Mouse (Mus musculus) hindbrain, embryonic 13.5 days (tissue): ENCODE measurements at regions not wholly inside any gene's neighbourhood (a gene's known extent, or its start where the extent isn't known, plus 50 kb on each side); places are given as distances from the start of the nearest gene placed in this dataset.

Experiments
- ATAC-seq: fragments of 200-750 bp; cut with Nextera tagmentation; 2 replicates; pipeline ENCODE4 v1.8.0; 2017; ENCODE audit warnings: moderate TSS enrichment; ENCODE audit not compliant: low FRiP score
- H3K27ac ChIP-seq: fragments of 300-500 bp; sonication (generic); 2 replicates; pipeline ENCODE4 v1.5.1; 2015; ENCODE audit warnings: inconsistent platforms, mild to moderate bottlenecking, moderate library complexity
- H3K27me3 ChIP-seq: fragments of 300-500 bp; sonication (generic); 2 replicates; pipeline ENCODE4 v1.6.1; 2015; ENCODE audit warnings: mild to moderate bottlenecking, inconsistent platforms
- H3K36me3 ChIP-seq: fragments of 300-500 bp; sonication (generic); 2 replicates; pipeline ENCODE4 v1.6.1; 2015; ENCODE audit warnings: mild to moderate bottlenecking, inconsistent platforms
- H3K4me1 ChIP-seq: fragments of 300-500 bp; sonication (generic); replicated peaks from 2 replicates; pipeline ENCODE4 v1.6.1; 2015; ENCODE audit warnings: inconsistent platforms
- H3K4me2 ChIP-seq: fragments of 300-500 bp; sonication (generic); 2 replicates; pipeline ENCODE4 v1.6.1; 2015; ENCODE audit warnings: inconsistent platforms, mild to moderate bottlenecking, moderate library complexity
- H3K4me3 ChIP-seq: fragments of 300-500 bp; sonication (generic); 2 replicates; pipeline ENCODE4 v1.5.1; 2015; ENCODE audit warnings: mild to moderate bottlenecking, inconsistent platforms
- H3K9ac ChIP-seq: fragments of 300-500 bp; sonication (generic); 2 replicates; pipeline ENCODE4 v1.6.1; 2015; ENCODE audit warnings: mild to moderate bottlenecking, inconsistent platforms
- H3K9me3 ChIP-seq: fragments of 300-500 bp; sonication (generic); 2 replicates; pipeline ENCODE4 v1.6.1; 2016; ENCODE audit warnings: inconsistent platforms
- WGBS: fragments of 180-500 bp; shearing (Covaris S2); methylation state at CpG from one replicate; pipeline ENCODE4 v1.1.7; 2015; 5-methylcytosine and 5-hydroxymethylcytosine counted together

GRCm38 (mm10) chr3:60270463-60270862, 188.8 kb downstream of the Sucnr1 start:
- no peaks in the 10 kb centered on the region for H3K36me3 ChIP-seq
- H3K4me1 ChIP-seq, result no peaks in the 10 kb centered on the region
- no peak overlapping the region for H3K4me2 ChIP-seq
- ATAC-seq, result no peak
- H3K9ac ChIP-seq, result no peak overlapping the region
- H3K27ac ChIP-seq, result no peak overlapping the region
- H3K4me3 ChIP-seq, result no peak overlapping the region
- no peaks in the 10 kb centered on the region for H3K27me3 ChIP-seq
- no peaks in the 10 kb centered on the region for H3K9me3 ChIP-seq
- 68% methylated on average over 1 of the region's 1 CpGs for WGBS

DNA sequence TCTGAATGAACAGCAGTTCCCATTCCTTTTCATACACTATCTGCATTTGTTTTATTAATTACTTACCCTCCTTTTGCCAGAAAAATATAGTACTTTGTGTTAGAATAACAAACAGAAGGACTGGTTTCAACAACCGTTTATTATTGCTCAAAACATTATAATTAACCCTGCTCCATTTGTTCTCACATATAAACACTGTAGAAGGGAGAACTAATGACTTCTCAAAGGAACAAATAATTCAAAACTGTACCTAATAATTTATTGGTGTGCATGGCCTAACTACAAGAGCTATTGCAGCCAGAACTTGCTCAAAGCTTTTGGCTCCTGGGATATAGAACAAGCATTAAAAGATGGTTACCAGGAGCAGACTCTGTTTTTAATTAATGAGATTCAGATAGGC, 192.1 kb downstream of the Sucnr1 start:
- no peaks in the 10 kb centered on the region for H3K9me3 ChIP-seq
- WGBS, result 77% methylated on average over 1 of the region's 1 CpGs
- H3K4me2 ChIP-seq, result no peak overlapping the region
- H3K36me3 ChIP-seq, result no peaks in the 10 kb centered on the region
- H3K9ac ChIP-seq, result no peak overlapping the region
- H3K27ac ChIP-seq, result no peak overlapping the region
- no peaks in the 10 kb centered on the region for H3K4me1 ChIP-seq
- H3K27me3 ChIP-seq, result no peaks in the 10 kb centered on the region
- no peak for ATAC-seq
- H3K4me3 ChIP-seq, result no peak overlapping the region

- Histone ChIP-seq H3K4me2 (no peak overlapping the region), H3K4me3 (no peak overlapping the region), H3K27ac (no peak overlapping the region), H3K27me3 (no peaks in the 10 kb centered on the region), H3K9me3 (no peaks in the 10 kb centered on the region), H3K4me1 (no peaks in the 10 kb centered on the region), H3K36me3 (no peaks in the 10 kb centered on the region), H3K9ac (no peak overlapping the region)
- ATAC-seq, result no peak
- 90% methylated on average over 6 of the region's 6 CpGs for WGBS
These were observed 193.7 kb downstream of the Sucnr1 start for GRCm38 (mm10) chr3:60275249-60275838.

DNA sequence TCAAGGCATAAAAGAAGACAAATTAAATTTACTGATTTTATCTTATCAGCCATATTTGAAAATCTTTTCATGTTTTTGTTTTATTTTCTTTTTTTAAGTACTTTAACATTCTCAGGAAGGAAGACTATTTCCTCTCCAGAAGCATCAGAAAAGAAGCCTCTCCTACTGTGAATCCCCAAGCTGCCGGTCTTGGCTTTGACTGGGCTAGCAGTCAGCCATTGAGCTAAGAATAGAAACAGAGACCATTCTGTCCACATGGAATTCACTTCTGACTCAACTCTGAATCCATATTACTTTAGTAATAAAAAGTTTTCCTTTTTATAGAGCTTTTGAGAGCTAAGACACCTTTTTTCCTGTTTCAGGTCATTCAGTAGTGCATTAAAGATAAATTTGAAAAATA, 194.8 kb upstream of the Mbnl1 start:
- H3K4me1 ChIP-seq, result no peaks in the 10 kb centered on the region
- H3K4me3 ChIP-seq, result no peak overlapping the region
- H3K27ac ChIP-seq, result no peak overlapping the region
- no peak overlapping the region for H3K4me2 ChIP-seq
- H3K9ac ChIP-seq, result no peak overlapping the region
- H3K36me3 ChIP-seq, result no peaks in the 10 kb centered on the region
- H3K9me3 ChIP-seq, result no peaks in the 10 kb centered on the region
- WGBS, result 84% methylated on average over 1 of the region's 1 CpGs
- H3K27me3 ChIP-seq, result no peaks in the 10 kb centered on the region
- ATAC-seq, result no peak

DNA sequence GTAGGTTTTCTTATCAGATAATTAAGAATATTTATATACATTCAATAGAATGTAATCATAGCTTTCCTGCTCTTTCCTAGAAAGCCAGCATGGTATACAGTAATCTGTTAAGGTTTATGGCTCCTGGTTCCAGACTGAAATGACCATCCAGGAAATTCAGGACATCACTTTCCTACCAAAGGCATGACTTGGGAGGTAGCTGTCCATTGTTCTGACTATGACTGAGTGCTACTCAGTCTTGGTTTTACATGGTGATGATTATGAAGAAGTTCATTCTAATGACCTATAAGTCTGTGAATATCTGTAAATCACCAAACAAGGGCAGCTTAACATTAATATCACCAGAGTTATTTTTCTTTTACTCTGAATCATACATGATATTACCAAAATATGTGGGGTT, 191.4 kb upstream of the Mbnl1 start:
- H3K4me2 ChIP-seq, result no peak overlapping the region
- no peak overlapping the region for H3K27ac ChIP-seq
- H3K9ac ChIP-seq, result no peak overlapping the region
- H3K4me1 ChIP-seq, result no peaks in the 10 kb centered on the region
- H3K36me3 ChIP-seq, result no peaks in the 10 kb centered on the region
- H3K9me3 ChIP-seq, result no peaks in the 10 kb centered on the region
- no peaks in the 10 kb centered on the region for H3K27me3 ChIP-seq
- no peak for ATAC-seq
- H3K4me3 ChIP-seq, result no peak overlapping the region

GRCm38 (mm10) chr3:60281959-60282495, 190.6 kb upstream of the Mbnl1 start:
- 73% methylated on average over 3 of the region's 3 CpGs for WGBS
- no peak overlapping the region for H3K27ac ChIP-seq
- H3K4me1 ChIP-seq, result no peaks in the 10 kb centered on the region
- no peak overlapping the region for H3K4me3 ChIP-seq
- H3K4me2 ChIP-seq, result no peak overlapping the region
- H3K27me3 ChIP-seq, result no peaks in the 10 kb centered on the region
- H3K9ac ChIP-seq, result no peak overlapping the region
- no peak for ATAC-seq
- H3K36me3 ChIP-seq, result no peaks in the 10 kb centered on the region
- H3K9me3 ChIP-seq, result no peaks in the 10 kb centered on the region

- Histone ChIP-seq H3K4me2 (no peak overlapping the region), H3K4me3 (no peak overlapping the region), H3K4me1 (no peaks in the 10 kb centered on the region), H3K27me3 (no peaks in the 10 kb centered on the region), H3K9me3 (no peaks in the 10 kb centered on the region), H3K36me3 (no peaks in the 10 kb centered on the region), H3K9ac (no peak overlapping the region), H3K27ac (no peak overlapping the region)
- peak; percentile 73; the same call in 1 of the 2 replicates for ATAC-seq
- 86% methylated on average over 2 of the region's 2 CpGs for WGBS
These were observed 180.5 kb upstream of the Mbnl1 start for GRCm38 (mm10) chr3:60292142-60292541.

GRCm38 (mm10) chr3:60292940-60293339, 179.7 kb upstream of the Mbnl1 start:
- Histone ChIP-seq H3K9ac (no peak overlapping the region), H3K27ac (no peak overlapping the region), H3K27me3 (no peaks in the 10 kb centered on the region), H3K4me1 (no peaks in the 10 kb centered on the region), H3K36me3 (no peaks in the 10 kb centered on the region), H3K9me3 (no peaks in the 10 kb centered on the region), H3K4me3 (no peak overlapping the region), H3K4me2 (no peak overlapping the region)
- WGBS, result 81% methylated on average over 2 of the region's 2 CpGs
- ATAC-seq, result no peak

DNA sequence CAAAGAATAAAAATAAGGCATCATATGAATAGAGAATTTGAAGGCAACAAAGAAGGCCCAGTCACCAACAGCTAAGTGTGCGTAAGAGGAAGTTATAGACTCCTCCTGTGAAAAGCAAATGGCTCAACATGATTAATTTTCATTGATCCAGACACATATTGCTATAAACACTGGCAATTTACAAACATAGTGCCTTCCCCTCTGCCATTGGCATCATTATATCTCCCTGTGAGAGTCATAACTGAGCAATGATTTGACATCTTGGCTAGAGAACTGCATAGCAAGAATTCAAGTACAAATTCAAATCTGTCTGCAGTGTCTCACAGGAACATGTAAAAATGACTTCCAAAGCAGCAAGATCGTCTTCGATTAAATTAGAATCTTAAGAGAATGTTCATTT, 167.2 kb upstream of the Mbnl1 start:
- Histone ChIP-seq H3K9me3 (no peaks in the 10 kb centered on the region), H3K4me2 (no peak overlapping the region), H3K27ac (no peak overlapping the region), H3K4me3 (no peak overlapping the region), H3K9ac (no peak overlapping the region), H3K4me1 (no peaks in the 10 kb centered on the region), H3K36me3 (no peaks in the 10 kb centered on the region), H3K27me3 (no peaks in the 10 kb centered on the region)
- WGBS, result 83% methylated on average over 3 of the region's 3 CpGs
- ATAC-seq, result no peak

DNA sequence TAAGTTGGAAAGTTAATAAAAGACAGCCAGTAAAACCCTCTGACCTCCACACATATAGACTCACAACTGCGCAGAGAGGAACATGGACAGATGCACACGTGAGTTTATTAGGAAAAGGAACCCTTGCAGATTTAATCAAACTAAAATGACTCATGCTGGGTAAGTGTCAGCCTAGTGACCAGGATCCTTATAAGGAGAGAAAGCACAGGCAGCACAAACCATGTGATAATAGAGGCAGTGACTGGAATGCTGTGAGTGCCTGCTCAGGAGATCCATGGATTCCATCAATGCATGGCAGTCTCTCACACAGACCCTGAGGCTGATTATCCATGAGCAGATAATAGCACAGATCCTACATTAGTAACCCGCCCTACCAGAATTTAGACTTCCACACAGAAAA, 162.2 kb upstream of the Mbnl1 start:
- Histone ChIP-seq H3K4me2 (no peak overlapping the region), H3K4me1 (no peaks in the 10 kb centered on the region), H3K9ac (no peak overlapping the region), H3K9me3 (no peaks in the 10 kb centered on the region), H3K36me3 (no peaks in the 10 kb centered on the region), H3K27me3 (no peaks in the 10 kb centered on the region), H3K27ac (no peak overlapping the region), H3K4me3 (no peak overlapping the region)
- 78% methylated on average over 3 of the region's 3 CpGs for WGBS
- ATAC-seq, result no peak

- 80% methylated on average over 3 of the region's 3 CpGs for WGBS
- Histone ChIP-seq H3K9me3 (no peaks in the 10 kb centered on the region), H3K27ac (no peak overlapping the region), H3K4me2 (no peak overlapping the region), H3K9ac (no peak overlapping the region), H3K36me3 (no peaks in the 10 kb centered on the region), H3K27me3 (no peaks in the 10 kb centered on the region), H3K4me3 (no peak overlapping the region), H3K4me1 (no peaks in the 10 kb centered on the region)
- no peak for ATAC-seq
These were observed 161.5 kb upstream of the Mbnl1 start for GRCm38 (mm10) chr3:60311178-60311577.

GRCm38 (mm10) chr3:60320213-60320936, 152.3 kb upstream of the Mbnl1 start:
- no peaks in the 10 kb centered on the region for H3K9me3 ChIP-seq
- H3K27me3 ChIP-seq, result no peaks in the 10 kb centered on the region
- ATAC-seq, result no peak
- H3K9ac ChIP-seq, result no peak overlapping the region
- WGBS, result 32% methylated on average over 1 of the region's 1 CpGs
- H3K27ac ChIP-seq, result no peak overlapping the region
- H3K4me2 ChIP-seq, result no peak overlapping the region
- no peaks in the 10 kb centered on the region for H3K4me1 ChIP-seq
- no peaks in the 10 kb centered on the region for H3K36me3 ChIP-seq
- H3K4me3 ChIP-seq, result no peak overlapping the region

- no peak overlapping the region for H3K9ac ChIP-seq
- no peaks in the 10 kb centered on the region for H3K36me3 ChIP-seq
- no peak for ATAC-seq
- no peaks in the 10 kb centered on the region for H3K9me3 ChIP-seq
- no peaks in the 10 kb centered on the region for H3K27me3 ChIP-seq
- no peak overlapping the region for H3K4me3 ChIP-seq
- no peaks in the 10 kb centered on the region for H3K4me1 ChIP-seq
- no peak overlapping the region for H3K4me2 ChIP-seq
- no peak overlapping the region for H3K27ac ChIP-seq
These were observed 149.1 kb upstream of the Mbnl1 start for GRCm38 (mm10) chr3:60323514-60323913.
